Comparison of ENCODE assay signal across 21 mouse cellular contexts in genomic region chr7:18970956-18971355, GRCm38 (mm10). TPM values are rescaled to one million over a fixed set of nuclear protein-coding genes. Genes with fewer than 3 reads are reported as not detected.
DNase-seq lines count a peak whose midpoint lies in the region; ATAC-seq and TF ChIP-seq lines count a peak whose summit lies in the region.
"Had no signal": no experiment of that assay in that cellular context is flagged by ENCODE, and none has a peak within 500 bp of the region (broad histone marks: within the 10 kb centered on the region; RNA-seq: fewer than 3 reads in every experiment).

No protein-coding gene starts in this region.

- no peaks in the 10 kb centered on the region for H3K36me3 ChIP-seq in kidney, adult 2 months (ENCODE audit: control insufficient read depth, insufficient read depth, low read length)
- no peaks in the 10 kb centered on the region for H3K36me3 ChIP-seq in kidney, embryonic 14.5 days (ENCODE audit: control insufficient read depth, insufficient read depth, low read length)
- no peaks in the 10 kb centered on the region for H3K36me3 ChIP-seq in lung, embryonic 14.5 days (ENCODE audit: insufficient read depth)
- no peaks in the 10 kb centered on the region for H3K36me3 ChIP-seq in ES-Bruce4 (ENCODE audit: control insufficient read depth, insufficient read depth, low read length, poor library complexity, severe bottlenecking)
- no peaks in the 10 kb centered on the region for H3K36me3 ChIP-seq in hindbrain, embryonic 10.5 days
- H3K36me3 ChIP-seq: embryonic facial prominence, embryonic 15.5 days; heart, embryonic 13.5 days; limb, embryonic 13.5 days; neural tube, embryonic 13.5 days had no signal

- no peak overlapping the region for H3K4me3 ChIP-seq in kidney, adult 2 months (ENCODE audit: insufficient read depth, low read depth, low read length)
- H3K4me3 ChIP-seq in kidney, embryonic 14.5 days (ENCODE audit: low read length): no peak overlapping the region
- H3K4me3 ChIP-seq in lung, embryonic 14.5 days (ENCODE audit: low read depth, low read length): no peak overlapping the region
- no peak overlapping the region for H3K4me3 ChIP-seq in ES-Bruce4 (ENCODE audit: low read depth, low read length)
- no peak overlapping the region for H3K4me3 ChIP-seq in hindbrain, embryonic 10.5 days
- H3K4me3 ChIP-seq: embryonic facial prominence, embryonic 15.5 days; heart, embryonic 13.5 days; limb, embryonic 13.5 days; neural tube, embryonic 13.5 days had no signal

- no peaks in the 10 kb centered on the region for H3K4me1 ChIP-seq in kidney, adult 2 months (ENCODE audit: control insufficient read depth, insufficient read depth, low read length)
- H3K4me1 ChIP-seq in kidney, embryonic 14.5 days (ENCODE audit: control insufficient read depth, insufficient read depth, low read length): no peaks in the 10 kb centered on the region
- no peaks in the 10 kb centered on the region for H3K4me1 ChIP-seq in lung, embryonic 14.5 days (ENCODE audit: insufficient read depth)
- no peaks in the 10 kb centered on the region for H3K4me1 ChIP-seq in ES-Bruce4 (ENCODE audit: control insufficient read depth, insufficient read depth, low read length)
- H3K4me1 ChIP-seq in hindbrain, embryonic 10.5 days (replicated peaks): peaks cover 6% of the 10 kb centered on the region; the same call in 1 of the 2 replicates
- H3K4me1 ChIP-seq: embryonic facial prominence, embryonic 15.5 days; heart, embryonic 13.5 days; limb, embryonic 13.5 days had no signal

- no peaks in the 10 kb centered on the region for H3K27me3 ChIP-seq in kidney, adult 2 months (replicated peaks; ENCODE audit: control insufficient read depth, insufficient read depth, low read length)
- H3K27me3 ChIP-seq in kidney, embryonic 14.5 days (ENCODE audit: control insufficient read depth, insufficient read depth, low read length): peaks cover 7% of the 10 kb centered on the region
- H3K27me3 ChIP-seq in lung, embryonic 14.5 days (ENCODE audit: insufficient read depth, low read length): no peaks in the 10 kb centered on the region
- no peaks in the 10 kb centered on the region for H3K27me3 ChIP-seq in ES-Bruce4 (ENCODE audit: control insufficient read depth, insufficient read depth, low read length, poor library complexity, severe bottlenecking)
- peaks cover 10% of the 10 kb centered on the region; the same call in 1 of the 2 replicates for H3K27me3 ChIP-seq in hindbrain, embryonic 10.5 days (ENCODE audit: insufficient read depth, poor library complexity, severe bottlenecking)
- H3K27me3 ChIP-seq: neural tube, embryonic 13.5 days had no signal

- no peak for DNase-seq in kidney, adult 2 months
- DNase-seq in lung, embryonic 14.5 days: no peak
- DNase-seq in lung, postnatal 25 days (ENCODE audit: low spot score): no peak
- DNase-seq in brain, embryonic 14.5 days (ENCODE audit: low read depth): no peak
- no peak for DNase-seq in urinary bladder, postnatal 36 days (ENCODE audit: low spot score in 2 of 2)
- DNase-seq in hindbrain, embryonic 10.5 days (ENCODE audit: low spot score): no peak
- DNase-seq: embryo, embryonic 11 days; gastrocnemius, postnatal 36 days; heart, postnatal 4 days; kidney, postnatal 14 days; layer of hippocampus, adult 9-11 months; lung, postnatal 10 days; right cerebral cortex, postnatal 14 days had no signal

- H3K9ac ChIP-seq in kidney, embryonic 14.5 days (ENCODE audit: low read depth, low read length): no peak overlapping the region
- no peak overlapping the region for H3K9ac ChIP-seq in lung, embryonic 14.5 days
- no peak overlapping the region for H3K9ac ChIP-seq in ES-Bruce4 (ENCODE audit: low read depth, poor library complexity, severe bottlenecking)
- H3K9ac ChIP-seq: embryonic facial prominence, embryonic 15.5 days; heart, embryonic 13.5 days; limb, embryonic 13.5 days; neural tube, embryonic 13.5 days had no signal

- TF ChIP-seq POLR2A in kidney, adult 2 months (IDR thresholded peaks at IDR 0.05; ENCODE audit: low read depth, low read length): no peak
- TF ChIP-seq POLR2A in ES-Bruce4 (IDR thresholded peaks at IDR 0.05; ENCODE audit: insufficient read depth, low read length): no peak
- TF ChIP-seq POLR2A in brain, embryonic 14.5 days (IDR thresholded peaks at IDR 0.05; ENCODE audit: borderline replicate concordance, extremely low read depth, insufficient read depth, insufficient read length, poor library complexity, severe bottlenecking): no peak

- ATAC-seq in kidney, embryonic 14.5 days (ENCODE audit: low FRiP score, low TSS enrichment): no peak
- ATAC-seq in lung, embryonic 14.5 days (ENCODE audit: insufficient read depth): no peak

- H3K9me3 ChIP-seq in kidney, embryonic 14.5 days (ENCODE audit: control insufficient read depth, low read length): no peaks in the 10 kb centered on the region
- no peaks in the 10 kb centered on the region for H3K9me3 ChIP-seq in lung, embryonic 14.5 days (ENCODE audit: low read depth, low read length)
- H3K9me3 ChIP-seq in ES-Bruce4 (replicated peaks; ENCODE audit: control insufficient read depth, insufficient read depth, low read length, poor library complexity, severe bottlenecking): no peaks in the 10 kb centered on the region
- H3K9me3 ChIP-seq in hindbrain, embryonic 10.5 days: peaks cover 4% of the 10 kb centered on the region; the same call in 1 of the 2 replicates
- H3K9me3 ChIP-seq: embryonic facial prominence, embryonic 15.5 days; heart, embryonic 13.5 days had no signal

- no peak for TF ChIP-seq EP300 in ES-Bruce4 (IDR thresholded peaks at IDR 0.05; ENCODE audit: insufficient read depth, low read depth, low read length)

- WGBS in kidney, adult 2 months: 87% methylated on average over 3 of the region's 3 CpGs
- 83% methylated on average over 3 of the region's 3 CpGs for WGBS in kidney, embryonic 14.5 days
- 83% methylated on average over 3 of the region's 3 CpGs for WGBS in lung, embryonic 14.5 days
- 86% methylated on average over 3 of the region's 3 CpGs for WGBS in hindbrain, embryonic 10.5 days

- no peak overlapping the region for H3K27ac ChIP-seq in kidney, adult 2 months (ENCODE audit: insufficient read depth, low read depth, low read length)
- no peak overlapping the region for H3K27ac ChIP-seq in kidney, embryonic 14.5 days (ENCODE audit: low read depth, low read length)
- H3K27ac ChIP-seq in lung, embryonic 14.5 days (ENCODE audit: low read depth): no peak overlapping the region
- H3K27ac ChIP-seq in ES-Bruce4 (ENCODE audit: insufficient read depth, low read length): no peak overlapping the region
- no peak overlapping the region for H3K27ac ChIP-seq in hindbrain, embryonic 10.5 days
- H3K27ac ChIP-seq: embryonic facial prominence, embryonic 15.5 days; heart, embryonic 13.5 days; limb, embryonic 13.5 days; neural tube, embryonic 13.5 days had no signal

- TF ChIP-seq CTCF in kidney, adult 2 months (conservative IDR thresholded peaks at IDR 0.05; ENCODE audit: insufficient read depth, insufficient read length, low read depth, low read length): 0 out of 2 replicates have a peak, but pooled peaks have one; percentile 13
- TF ChIP-seq CTCF in lung, embryonic 14.5 days (IDR thresholded peaks at IDR 0.05; ENCODE audit: low read depth): 0 out of 2 replicates have a peak, but pooled peaks have one; percentile 30
- peak; percentile 13 for TF ChIP-seq CTCF in ES-Bruce4 (IDR thresholded peaks at IDR 0.05; ENCODE audit: low read depth, low read length)
- TF ChIP-seq CTCF in brain, embryonic 14.5 days (IDR thresholded peaks at IDR 0.05; ENCODE audit: borderline replicate concordance, extremely low read depth, insufficient read depth, insufficient read length): peak; percentile 27; the same call in 1 of the 2 replicates

- H3K4me2 ChIP-seq in kidney, embryonic 14.5 days (replicated peaks; ENCODE audit: low read depth, low read length): no peak overlapping the region
- H3K4me2 ChIP-seq in lung, embryonic 14.5 days: no peak overlapping the region
- H3K4me2 ChIP-seq: embryonic facial prominence, embryonic 15.5 days; heart, embryonic 13.5 days; limb, embryonic 13.5 days; neural tube, embryonic 13.5 days had no signal

RNA-seq across cellular contexts. Expression of gene Nanos2, which starts 16.2 kb away (rescaled TPM):
- not detected in 2 replicates for polyA plus RNA-seq in kidney, adult 2 months (2012; rRNA removed)
- not detected in 2 replicates for polyA plus RNA-seq in kidney, embryonic 14.5 days (2014; fragmentation: Nextera tagmentation; extraction: Ambion mirVana)
- polyA plus RNA-seq in lung, embryonic 14.5 days (2014; fragmentation: Nextera tagmentation; extraction: Ambion mirVana): not detected in 2 replicates
- polyA plus RNA-seq in ES-Bruce4 (2011; ENCODE audit: insufficient read depth, insufficient read length, low read depth, missing spikeins): not detected in 2 replicates
- polyA plus RNA-seq in brain, embryonic 14.5 days (2012; rRNA removed): 2.1 and 2.7 TPM in 2 replicates
- 0.09 TPM in 1 of 2 replicates, not detected in the other for polyA plus RNA-seq in hindbrain, embryonic 10.5 days (2016; fragmentation: Nextera tagmentation; extraction: Ambion mirVana)
- polyA plus RNA-seq: embryonic facial prominence, embryonic 15.5 days; forebrain, embryonic 11.5 days; heart, embryonic 13.5 days; intestine, embryonic 14.5 days; limb, embryonic 13.5 days had no signal

RNA-seq across cellular contexts. Expression of gene Mypop, which starts 20.1 kb away (rescaled TPM):
- 7.6 and 8.7 TPM in 2 replicates for polyA plus RNA-seq in kidney, adult 2 months (2012; rRNA removed)
- 3.9 and 4.9 TPM in 2 replicates for polyA plus RNA-seq in kidney, embryonic 14.5 days (2014; fragmentation: Nextera tagmentation; extraction: Ambion mirVana)
- polyA plus RNA-seq in lung, embryonic 14.5 days (2014; fragmentation: Nextera tagmentation; extraction: Ambion mirVana): 3.7 and 4.8 TPM in 2 replicates
- polyA plus RNA-seq in ES-Bruce4 (2011; ENCODE audit: insufficient read depth, insufficient read length, low read depth, missing spikeins): 4.0 and 5.5 TPM in 2 replicates
- 14.2 and 16.1 TPM in 2 replicates for polyA plus RNA-seq in brain, embryonic 14.5 days (2012; rRNA removed)
- polyA plus RNA-seq in hindbrain, embryonic 10.5 days (2016; fragmentation: Nextera tagmentation; extraction: Ambion mirVana): 4.1 and 5.0 TPM in 2 replicates

RNA-seq across cellular contexts. Expression of gene Irf2bp1, which starts 32.9 kb away (rescaled TPM):
- 18.1 and 21.1 TPM in 2 replicates for polyA plus RNA-seq in kidney, adult 2 months (2012; rRNA removed)
- polyA plus RNA-seq in kidney, embryonic 14.5 days (2014; fragmentation: Nextera tagmentation; extraction: Ambion mirVana): 28.6 and 30.3 TPM in 2 replicates
- polyA plus RNA-seq in lung, embryonic 14.5 days (2014; fragmentation: Nextera tagmentation; extraction: Ambion mirVana): 27.3 and 35.0 TPM in 2 replicates
- 16.2 and 20.9 TPM in 2 replicates for polyA plus RNA-seq in ES-Bruce4 (2011; ENCODE audit: insufficient read depth, insufficient read length, low read depth, missing spikeins)
- polyA plus RNA-seq in brain, embryonic 14.5 days (2012; rRNA removed): 48.9 and 54.6 TPM in 2 replicates
- 23.2 and 31.1 TPM in 2 replicates for polyA plus RNA-seq in hindbrain, embryonic 10.5 days (2016; fragmentation: Nextera tagmentation; extraction: Ambion mirVana)

RNA-seq across cellular contexts. Expression of gene Nova2, which starts 45.3 kb away (rescaled TPM):
- polyA plus RNA-seq in kidney, adult 2 months (2012; rRNA removed): 0.80 and 1.1 TPM in 2 replicates
- polyA plus RNA-seq in kidney, embryonic 14.5 days (2014; fragmentation: Nextera tagmentation; extraction: Ambion mirVana): 0.96 and 1.1 TPM in 2 replicates
- 1.2 TPM in 2 replicates for polyA plus RNA-seq in lung, embryonic 14.5 days (2014; fragmentation: Nextera tagmentation; extraction: Ambion mirVana)
- polyA plus RNA-seq in ES-Bruce4 (2011; ENCODE audit: insufficient read depth, insufficient read length, low read depth, missing spikeins): 7.5 TPM in 2 replicates
- polyA plus RNA-seq in brain, embryonic 14.5 days (2012; rRNA removed): 20.7 and 52.7 TPM in 2 replicates
- polyA plus RNA-seq in hindbrain, embryonic 10.5 days (2016; fragmentation: Nextera tagmentation; extraction: Ambion mirVana): 3.5 and 7.3 TPM in 2 replicates

RNA-seq across cellular contexts. Expression of gene Foxa3, which starts 52.4 kb away (rescaled TPM):
- polyA plus RNA-seq in kidney, adult 2 months (2012; rRNA removed): 0.13 and 0.16 TPM in 2 replicates
- not detected in 2 replicates for polyA plus RNA-seq in kidney, embryonic 14.5 days (2014; fragmentation: Nextera tagmentation; extraction: Ambion mirVana)
- polyA plus RNA-seq in lung, embryonic 14.5 days (2014; fragmentation: Nextera tagmentation; extraction: Ambion mirVana): 2.2 and 2.3 TPM in 2 replicates
- 2.5 and 2.6 TPM in 2 replicates for polyA plus RNA-seq in ES-Bruce4 (2011; ENCODE audit: insufficient read depth, insufficient read length, low read depth, missing spikeins)
- not detected in 2 replicates for polyA plus RNA-seq in brain, embryonic 14.5 days (2012; rRNA removed)
- polyA plus RNA-seq in hindbrain, embryonic 10.5 days (2016; fragmentation: Nextera tagmentation; extraction: Ambion mirVana): 0.07 TPM in 1 of 2 replicates, not detected in the other
- polyA plus RNA-seq: forebrain, embryonic 11.5 days had no signal
